Mouse (Mus musculus) midbrain, postnatal 0 days (tissue): ENCODE data around the gene Ccr1l1. TPM values are rescaled to one million over a fixed set of nuclear protein-coding genes. Genes with fewer than 3 reads are reported as not detected.

ENCODE experiments used
- ATAC-seq: fragments of 200-750 bp; cut with Nextera tagmentation; 2 replicates; pipeline ENCODE4 v1.8.0; 2017; ENCODE audit warnings: moderate number of reproducible peaks, mild to moderate bottlenecking, moderate TSS enrichment, moderate library complexity; ENCODE audit not compliant: low FRiP score
- DNase-seq: peaks from one replicate; pipeline ENCODE4 v3.0.0-alpha.2; 2015; ENCODE audit warnings: low spot score
- H3K27ac ChIP-seq: fragments of 300-500 bp; sonication (generic); 2 replicates; pipeline ENCODE4 v1.5.1; 2014; ENCODE audit warnings: low read depth, mild to moderate bottlenecking, low read length, mixed read lengths
- H3K27me3 ChIP-seq: fragments of 300-500 bp; sonication (generic); 2 replicates; pipeline ENCODE4 v1.6.1; 2014; ENCODE audit warnings: low read length, control low read depth, mixed read lengths; ENCODE audit not compliant: insufficient read depth
- H3K36me3 ChIP-seq: fragments of 300-500 bp; sonication (generic); 2 replicates; pipeline ENCODE4 v1.6.1; 2014; ENCODE audit warnings: low read length, control low read depth, mixed read lengths; ENCODE audit not compliant: insufficient read depth
- H3K4me1 ChIP-seq: fragments of 300-500 bp; sonication (generic); 2 replicates; pipeline ENCODE4 v1.6.1; 2014; ENCODE audit warnings: mild to moderate bottlenecking, control low read depth, antibody characterized with exemption, low read length, mixed read lengths; ENCODE audit not compliant: insufficient read depth
- H3K4me2 ChIP-seq: fragments of 300-500 bp; sonication (generic); 2 replicates; pipeline ENCODE4 v1.6.1; 2014; ENCODE audit warnings: low read depth, mild to moderate bottlenecking, low read length, mixed read lengths; ENCODE audit not compliant: poor library complexity, severe bottlenecking
- H3K4me3 ChIP-seq: fragments of 300-500 bp; sonication (generic); 2 replicates; pipeline ENCODE4 v1.5.1; 2014; ENCODE audit warnings: low read depth, mild to moderate bottlenecking, low read length, moderate library complexity
- H3K9ac ChIP-seq: fragments of 300-500 bp; sonication (generic); replicated peaks from 2 replicates; pipeline ENCODE4 v1.6.1; 2014; ENCODE audit warnings: mild to moderate bottlenecking, low read length, moderate library complexity, mixed read lengths; ENCODE audit not compliant: poor library complexity, severe bottlenecking
- H3K9me3 ChIP-seq: fragments of 300-500 bp; sonication (generic); 2 replicates; pipeline ENCODE4 v1.6.1; 2016; ENCODE audit warnings: low read length, control low read depth
- CTCF ChIP-seq: IDR thresholded peaks from 2 replicates; pipeline ENCODE4 v1.5.1; 2016; ENCODE audit warnings: antibody characterized with exemption, mild to moderate bottlenecking
- WGBS: fragments of 180-500 bp; shearing (Covaris S2); extraction: QIAGEN DNeasy Blood & Tissue Kit; methylation state at CpG from one replicate; pipeline ENCODE4 v1.1.7; 2014; 5-methylcytosine and 5-hydroxymethylcytosine counted together
- polyA plus RNA-seq: library from polyadenylated mRNA; unstranded; fragments of >200 nt; fragmentation: Nextera tagmentation; extraction: Ambion mirVana; gene quantifications from 2 replicates; pipeline ENCODE4 v1.2.1, GENCODE M21; 2015
- total RNA-seq: library from RNA; depleted of rRNA; stranded (reverse); fragments of >200 nt; gene quantifications from 2 replicates; pipeline ENCODE4 v1.2.3, GENCODE M21; 2014; rRNA removed

The Ccr1l1 gene
- not detected in 2 replicates for total RNA-seq
- polyA plus RNA-seq = 0.15 TPM in 1 of 2 replicates, not detected in the other

DNA sequence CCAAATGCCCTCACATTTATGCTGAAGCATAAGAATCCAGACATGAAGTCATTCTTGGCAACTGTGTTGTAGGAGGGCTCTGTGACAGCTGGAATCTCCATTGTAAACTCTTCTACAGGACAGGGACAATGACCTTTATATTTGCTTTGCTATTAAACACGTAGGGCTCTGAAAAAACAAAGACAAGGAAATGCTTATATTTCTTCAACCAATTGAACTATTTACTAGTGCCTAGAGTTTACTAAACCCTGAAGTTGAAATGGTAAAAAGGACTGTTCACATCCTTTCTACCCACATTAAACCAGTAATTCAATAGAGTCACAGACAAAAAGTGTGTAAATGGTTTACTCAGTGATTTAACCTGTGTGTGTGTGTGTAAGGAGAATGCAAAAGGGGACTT is at the start of gene Ccr1l1:
Ccr1l1 (minus strand) TSS at position 101 of the 400 bp plus-strand sequence.
- ATAC-seq = no peak
- H3K27me3 ChIP-seq = no peaks in the 10 kb centered on the region
- no peaks in the 10 kb centered on the region for H3K9me3 ChIP-seq
- no peak within 1 kb of the TSS for H3K4me2 ChIP-seq
- no peak for DNase-seq
- no peaks in the 10 kb centered on the region for H3K4me1 ChIP-seq
- H3K4me3 ChIP-seq = no peak within 1 kb of the TSS
- TF ChIP-seq CTCF = no peak
- no peak within 1 kb of the TSS for H3K9ac ChIP-seq
- H3K27ac ChIP-seq = no peak within 1 kb of the TSS
- WGBS = 78% methylated on average over 1 of the region's 1 CpGs
- no peaks in the 10 kb centered on the region for H3K36me3 ChIP-seq

DNA sequence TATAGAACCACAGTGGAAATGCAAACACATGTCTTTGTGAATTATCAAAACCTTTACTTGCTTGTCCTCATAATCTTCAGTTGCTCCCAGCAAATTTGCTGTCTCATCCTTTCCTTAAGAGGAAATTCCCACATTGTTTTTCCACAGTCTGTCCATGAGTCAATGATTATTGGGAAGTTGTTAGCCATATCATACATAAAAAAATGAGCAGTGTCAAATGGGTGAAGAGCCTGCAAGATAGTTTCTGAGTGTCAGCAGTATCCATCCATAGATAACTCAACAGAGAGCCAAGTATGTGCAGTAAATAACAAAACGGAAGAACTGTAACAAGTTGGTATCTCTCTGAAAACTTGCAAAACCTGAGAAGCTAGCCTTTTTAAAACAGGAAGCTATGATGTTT is 43.5 kb upstream of the Ccr1l1 start, which contains the start of gene Ccr3:
Ccr3 (plus strand) TSS at position 301 of the 400 bp plus-strand sequence.
- H3K27me3 ChIP-seq = no peaks in the 10 kb centered on the region
- H3K9ac ChIP-seq = no peak within 1 kb of the TSS
- ATAC-seq = no peak
- no peak for TF ChIP-seq CTCF
- no peak for DNase-seq
- H3K4me3 ChIP-seq = no peak within 1 kb of the TSS
- H3K9me3 ChIP-seq = no peaks in the 10 kb centered on the region
- no peak within 1 kb of the TSS for H3K27ac ChIP-seq
- no peaks in the 10 kb centered on the region for H3K36me3 ChIP-seq
- 94% methylated on average over 1 of the region's 1 CpGs for WGBS
- no peaks in the 10 kb centered on the region for H3K4me1 ChIP-seq
- H3K4me2 ChIP-seq = no peak within 1 kb of the TSS

DNA sequence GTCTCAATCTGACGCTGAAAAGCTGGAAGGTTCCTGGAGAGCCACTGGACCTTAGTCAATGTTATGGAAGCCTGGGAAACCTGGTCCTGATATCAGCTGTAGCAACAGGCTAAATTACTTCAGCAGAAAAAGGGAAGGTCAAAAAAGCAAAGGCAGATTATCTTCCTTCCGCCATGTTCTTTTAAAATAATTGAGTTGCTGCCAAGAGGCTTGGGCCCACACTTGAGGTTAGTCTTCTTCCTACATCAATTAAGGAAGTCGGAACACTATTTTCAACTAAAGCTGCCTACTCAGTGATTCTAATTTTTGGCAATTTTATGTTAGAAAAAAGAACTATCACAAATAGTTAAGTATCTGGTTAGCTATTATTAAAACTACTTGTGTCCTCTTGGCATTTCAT is 41.7 kb upstream of the Ccr1l1 start:
- Histone ChIP-seq H3K27ac (no peak overlapping the region), H3K4me1 (no peaks in the 10 kb centered on the region), H3K9me3 (no peaks in the 10 kb centered on the region), H3K4me3 (no peak overlapping the region), H3K27me3 (no peaks in the 10 kb centered on the region), H3K9ac (no peak overlapping the region), H3K4me2 (no peak overlapping the region), H3K36me3 (no peaks in the 10 kb centered on the region)
- DNase-seq (no peak), ATAC-seq (no peak)
- 92% methylated on average over 3 of the region's 3 CpGs for WGBS
- no peak for TF ChIP-seq CTCF

DNA sequence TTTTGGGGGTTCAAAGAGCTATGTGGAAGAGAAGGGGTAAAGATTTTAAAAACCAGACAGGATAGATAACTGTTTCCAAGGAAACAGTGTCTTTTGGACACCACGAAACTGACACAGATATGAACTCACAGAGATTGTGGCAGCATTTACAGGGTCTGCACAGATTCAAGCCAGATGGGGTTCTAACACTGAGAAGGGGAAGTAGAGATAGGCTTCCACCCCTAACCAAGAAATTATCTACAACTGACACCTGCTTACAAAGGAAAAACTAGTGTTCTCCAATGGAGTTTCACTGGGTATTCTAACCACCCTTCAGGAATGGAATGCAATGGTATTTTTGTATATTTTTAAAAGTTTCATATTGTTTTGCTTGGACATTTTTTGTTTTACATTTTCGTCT is 37.8 kb upstream of the Ccr1l1 start:
- Histone ChIP-seq H3K36me3 (no peaks in the 10 kb centered on the region), H3K9me3 (no peaks in the 10 kb centered on the region), H3K4me2 (no peak overlapping the region), H3K27ac (no peak overlapping the region), H3K4me1 (no peaks in the 10 kb centered on the region), H3K9ac (no peak overlapping the region), H3K27me3 (no peaks in the 10 kb centered on the region), H3K4me3 (no peak overlapping the region)
- DNase-seq = no peak
- no peak for TF ChIP-seq CTCF
- ATAC-seq = no peak
- WGBS = 80% methylated on average over 2 of the region's 2 CpGs

DNA sequence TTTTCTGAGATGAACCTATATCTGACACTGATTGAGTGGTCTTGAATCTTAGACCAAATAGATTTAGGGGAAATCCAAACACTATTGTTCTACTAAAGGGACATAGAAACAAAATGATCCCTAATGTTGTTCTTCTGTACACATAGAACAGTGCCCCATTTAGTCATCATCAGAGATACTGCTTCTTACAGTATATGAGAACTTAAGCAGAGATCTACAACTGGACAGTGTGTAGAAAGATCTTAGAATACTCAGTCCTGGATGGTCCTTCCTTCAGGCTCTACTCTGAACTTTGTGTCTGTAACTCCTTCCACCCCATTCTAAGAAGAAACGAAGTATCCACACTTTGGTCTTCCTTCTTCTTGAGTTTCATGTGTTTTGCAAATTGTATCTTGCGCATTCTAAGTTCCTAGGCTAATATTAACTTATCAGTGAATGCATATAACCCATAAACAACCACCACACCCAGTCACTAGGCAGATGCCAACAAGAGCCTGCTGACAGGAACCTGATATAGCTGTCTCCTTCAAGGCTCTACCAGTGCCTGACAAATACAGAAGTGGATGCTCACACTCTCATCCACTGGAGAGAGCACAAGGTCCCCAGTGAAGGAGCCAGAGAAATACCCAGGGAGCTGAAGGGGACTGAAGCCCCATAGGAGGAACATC is 36.9 kb upstream of the Ccr1l1 start:
- Histone ChIP-seq H3K9me3 (no peaks in the 10 kb centered on the region), H3K4me1 (no peaks in the 10 kb centered on the region), H3K4me3 (no peak overlapping the region), H3K36me3 (no peaks in the 10 kb centered on the region), H3K27me3 (no peaks in the 10 kb centered on the region), H3K4me2 (no peak overlapping the region), H3K27ac (no peak overlapping the region), H3K9ac (no peak overlapping the region)
- WGBS = 88% methylated on average over 2 of the region's 2 CpGs
- DNase-seq (no peak), ATAC-seq (no peak)
- TF ChIP-seq CTCF = no peak

DNA sequence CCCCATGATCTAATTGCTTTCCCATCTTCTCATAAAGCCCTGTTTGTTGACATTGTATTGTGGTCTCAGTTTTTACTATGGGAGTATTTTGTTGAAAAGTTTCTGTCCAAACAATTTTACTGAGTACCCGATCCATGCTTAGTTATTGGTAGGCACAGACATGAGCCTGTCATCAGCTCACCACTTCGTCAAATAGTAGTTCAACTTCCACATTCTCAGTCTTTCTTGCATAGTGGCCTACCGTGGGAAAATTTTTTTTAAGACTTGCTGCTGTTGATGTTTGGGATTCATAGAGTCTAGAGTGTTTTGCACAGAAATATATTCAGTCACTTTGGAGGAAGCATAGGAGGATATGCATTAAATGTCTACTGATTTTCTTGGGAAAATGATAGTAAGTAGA is 35.1 kb upstream of the Ccr1l1 start:
- Histone ChIP-seq H3K9ac (no peak overlapping the region), H3K4me3 (no peak overlapping the region), H3K4me1 (no peaks in the 10 kb centered on the region), H3K9me3 (no peaks in the 10 kb centered on the region), H3K27me3 (no peaks in the 10 kb centered on the region), H3K36me3 (no peaks in the 10 kb centered on the region), H3K27ac (no peak overlapping the region), H3K4me2 (no peak overlapping the region)
- DNase-seq = no peak
- WGBS = 93% methylated on average over 3 of the region's 3 CpGs
- TF ChIP-seq CTCF = no peak
- no peak for ATAC-seq
